Mouse (Mus musculus): ENCODE results near the gene Tes.

DNA sequence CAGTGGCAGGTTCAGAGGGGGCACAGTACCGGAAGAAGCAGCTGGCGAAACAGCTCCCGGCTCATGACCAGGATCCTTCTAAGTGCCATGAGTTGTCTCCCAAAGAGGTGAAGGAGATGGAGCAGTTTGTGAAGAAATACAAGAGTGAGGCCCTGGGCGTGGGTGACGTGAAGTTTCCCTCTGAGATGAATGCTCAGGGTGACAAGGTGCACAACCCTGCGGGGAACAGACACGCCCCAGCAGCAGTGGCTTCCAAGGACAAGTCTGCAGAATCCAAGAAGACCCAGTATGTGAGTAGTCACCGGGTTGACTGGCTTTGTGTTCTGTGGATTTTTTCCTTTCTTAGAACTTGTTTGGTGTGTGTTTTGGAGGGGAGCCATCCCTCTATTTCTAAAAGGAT, 32.4 kb downstream of the Tes start:
- TF ChIP-seq CTCF (IDR thresholded peaks at IDR 0.05; ENCODE audit: borderline replicate concordance, extremely low read depth, insufficient read depth, insufficient read length) (no peak), POLR2A (IDR thresholded peaks at IDR 0.05; ENCODE audit: borderline replicate concordance, extremely low read depth, insufficient read depth, insufficient read length, poor library complexity, severe bottlenecking) (no peak)
